Mouse (Mus musculus) layer of hippocampus, adult 2 months (tissue): ENCODE data around the gene Gm609. TPM values are rescaled to one million over a fixed set of nuclear protein-coding genes. Genes with fewer than 3 reads are reported as not detected.

Experiments used
- DNase-seq, 2 experiments: peaks; one replicate each; pipeline ENCODE4 v3.0.0; 2022; ENCODE audit warnings: low spot score in 2 of 2
- H3K27ac ChIP-seq: fragments of 200-600 bp; 2 replicates; pipeline ENCODE4 v1.8.1; 2022
- H3K4me3 ChIP-seq: fragments of 200-600 bp; 2 replicates; pipeline ENCODE4 v1.8.1; 2022; ENCODE audit warnings: mild to moderate bottlenecking
- CTCF ChIP-seq: fragments of 200-600 bp; conservative IDR thresholded peaks from 2 replicates; pipeline ENCODE4 v1.8.1; 2022; ENCODE audit warnings: antibody characterized with exemption, mild to moderate bottlenecking, moderate library complexity
- total RNA-seq, 2 experiments: library from RNA; stranded (reverse); gene quantifications; 2 replicates each; pipeline ENCODE4 v1.2.3; 2021

The Gm609 gene
- total RNA-seq, 2 experiments from 2014 or later = 0.17 to 0.31 TPM

DNA sequence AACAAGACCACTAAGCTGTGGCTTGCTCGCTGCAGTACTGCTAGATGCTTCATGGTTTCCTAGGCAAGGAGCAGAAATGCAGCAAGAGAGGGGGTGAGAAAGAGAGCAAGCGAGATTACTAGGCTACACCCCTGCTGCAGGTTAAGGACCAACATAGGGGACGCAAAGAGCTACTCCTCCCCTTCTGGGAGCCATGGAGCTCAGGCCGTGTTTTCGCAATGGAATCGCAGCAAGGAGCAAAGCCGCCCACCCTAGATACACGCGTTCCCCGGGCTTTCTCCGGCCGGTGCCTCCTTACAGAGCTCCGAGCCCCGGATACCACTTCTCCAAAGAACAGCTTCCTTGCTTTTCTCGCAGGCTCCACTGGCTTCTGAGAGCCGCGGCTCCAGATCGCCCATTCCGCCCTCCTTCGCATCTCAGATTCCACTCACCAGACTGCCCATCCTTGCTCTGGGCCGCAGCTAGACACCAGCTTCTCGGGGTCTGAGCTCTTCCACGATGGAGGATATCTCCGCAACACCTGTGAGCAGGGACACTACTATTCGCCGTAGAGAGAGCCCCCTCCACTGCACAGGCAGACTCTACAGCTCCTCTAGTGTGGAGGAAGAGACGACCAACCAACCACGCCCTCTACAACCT, 84.2 kb downstream of the Gm609 start, which contains the start of gene Cd200:
Gene Cd200 (minus strand): TSS at position 629 of the 639 bp plus-strand sequence.
- Histone ChIP-seq H3K4me3 (peak within 1 kb of the TSS; percentile 84), H3K27ac (peak within 1 kb of the TSS; percentile 95)
- peak; percentile 54 to 58 for DNase-seq
- TF ChIP-seq CTCF = peak; percentile 67

- H3K27ac ChIP-seq = peak overlapping the region; percentile 95
- no peak for DNase-seq
- H3K4me3 ChIP-seq = peak overlapping the region; percentile 84
- no peak for TF ChIP-seq CTCF
Measured at GRCm38 (mm10) chr16:45407645-45408400, 84.9 kb downstream of the Gm609 start.

GRCm38 (mm10) chr16:45407091-45407490, 85.7 kb downstream of the Gm609 start:
- DNase-seq = no peak
- Histone ChIP-seq H3K4me3 (peak overlapping the region; percentile 84), H3K27ac (peak overlapping the region; percentile 95)
- no peak for TF ChIP-seq CTCF

- no peak overlapping the region for H3K4me3 ChIP-seq
- no peak overlapping the region for H3K27ac ChIP-seq
- no peak for TF ChIP-seq CTCF
- no peak for DNase-seq
Measured at GRCm38 (mm10) chr16:45402951-45403350, 89.8 kb downstream of the Gm609 start.

- no peak for TF ChIP-seq CTCF
- DNase-seq = no peak
Measured at GRCm38 (mm10) chr16:45402036-45402435, 90.7 kb downstream of the Gm609 start.

DNA sequence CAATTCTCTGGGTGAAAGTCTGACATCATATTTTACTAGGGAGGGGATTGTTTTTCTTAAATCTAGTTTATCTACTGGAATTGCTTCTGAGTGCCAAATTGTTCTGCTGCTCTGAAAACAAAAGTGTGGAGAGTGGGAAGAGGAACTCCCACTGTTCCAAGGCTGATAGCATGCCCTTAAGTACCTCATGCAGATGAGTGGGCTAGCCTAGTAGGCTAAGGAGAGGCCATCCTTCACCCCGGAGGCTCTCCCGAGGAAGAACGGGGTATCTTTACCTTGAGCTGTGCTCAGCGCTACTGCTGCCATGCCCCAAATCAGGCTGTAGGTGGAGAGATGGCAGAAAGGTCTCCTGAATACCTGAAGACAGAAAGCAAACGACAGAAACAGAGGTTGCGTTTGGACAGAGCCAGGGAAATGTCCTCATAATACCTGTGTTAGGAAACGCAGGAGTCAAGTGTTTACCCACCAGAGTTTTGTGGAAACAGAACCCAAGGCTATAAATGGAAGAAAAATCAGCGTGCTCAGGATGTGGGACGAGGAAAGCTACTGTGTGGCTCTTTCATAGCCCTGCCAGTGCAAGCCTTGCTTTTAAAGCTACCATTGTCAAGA, 92.7 kb downstream of the Gm609 start:
- no peak for DNase-seq
- Histone ChIP-seq H3K27ac (peak overlapping the region; percentile 61), H3K4me3 (no peak overlapping the region; the same call in 1 of the 2 replicates)
- TF ChIP-seq CTCF = peak; percentile 33; the same call in 1 of the 2 replicates

More at GRCm38 (mm10) chr16:45402036-45402435, 90.7 kb downstream of the Gm609 start:
- no peak overlapping the region for H3K4me3 ChIP-seq
- no peak overlapping the region for H3K27ac ChIP-seq

- no peak for TF ChIP-seq CTCF
- Histone ChIP-seq H3K27ac (no peak overlapping the region), H3K4me3 (no peak overlapping the region)
- no peak for DNase-seq
Measured at GRCm38 (mm10) chr16:45399411-45399810, 93.4 kb downstream of the Gm609 start.

- TF ChIP-seq CTCF = no peak
- H3K27ac ChIP-seq = no peak overlapping the region
- no peak overlapping the region for H3K4me3 ChIP-seq
- DNase-seq = no peak
Measured at GRCm38 (mm10) chr16:45397440-45397839, 95.3 kb downstream of the Gm609 start.

GRCm38 (mm10) chr16:45392246-45392645, 100.5 kb downstream of the Gm609 start:
- Histone ChIP-seq H3K27ac (no peak overlapping the region), H3K4me3 (no peak overlapping the region)
- TF ChIP-seq CTCF = no peak
- DNase-seq = no peak

DNA sequence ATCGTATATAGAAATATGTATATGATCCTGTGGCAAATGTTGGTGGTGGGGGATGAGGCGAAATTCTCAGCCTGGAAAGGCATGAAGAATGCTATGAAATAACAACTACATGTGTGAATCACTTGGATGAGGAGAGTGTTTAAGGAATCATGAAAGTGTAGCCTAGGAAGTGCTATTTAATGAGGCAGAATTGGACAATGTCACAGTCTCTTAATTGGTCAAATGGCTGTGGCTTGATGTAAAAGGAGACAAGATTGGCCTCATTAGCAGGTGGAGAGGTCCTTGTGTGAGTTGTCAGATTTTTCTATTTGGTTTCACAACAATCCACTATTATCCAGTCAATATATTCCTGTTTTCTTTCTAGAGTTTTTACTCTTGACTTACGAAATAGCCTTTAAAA, 101.1 kb downstream of the Gm609 start:
- Histone ChIP-seq H3K4me3 (no peak overlapping the region), H3K27ac (no peak overlapping the region)
- no peak for TF ChIP-seq CTCF
- DNase-seq = no peak

DNA sequence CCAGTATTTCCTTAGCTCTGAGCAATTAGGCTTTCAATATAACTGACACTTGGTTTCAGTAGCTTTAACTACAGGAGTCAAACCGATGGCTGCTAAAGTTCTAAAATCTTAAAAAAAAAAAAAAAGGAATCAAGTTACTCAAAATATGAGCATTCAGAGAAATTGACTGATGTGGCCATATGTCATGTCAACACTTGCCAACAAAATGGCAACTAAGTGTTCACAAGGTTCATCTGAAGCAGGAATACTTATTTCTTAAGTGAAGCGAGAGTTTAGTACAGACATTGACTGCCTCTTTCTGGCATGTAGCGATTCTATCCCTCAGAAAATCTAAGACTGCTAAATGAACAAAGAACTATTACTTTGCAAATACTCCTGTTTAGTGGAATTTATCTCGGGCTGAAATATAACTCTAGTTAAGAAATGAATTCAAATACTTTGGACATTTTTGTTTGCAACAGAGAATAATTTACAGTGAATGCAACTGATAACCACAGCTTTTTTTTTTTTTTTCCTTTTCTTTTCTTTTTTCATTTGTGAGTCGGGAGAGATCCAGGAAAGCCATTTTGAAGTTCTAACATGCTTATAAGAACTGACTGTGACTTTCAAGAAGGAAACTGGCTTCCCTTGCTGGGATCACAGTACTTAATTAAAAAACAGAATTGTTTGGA, 102.3 kb downstream of the Gm609 start:
- H3K27ac ChIP-seq = no peak overlapping the region
- H3K4me3 ChIP-seq = no peak overlapping the region
- DNase-seq = no peak
- no peak for TF ChIP-seq CTCF

DNA sequence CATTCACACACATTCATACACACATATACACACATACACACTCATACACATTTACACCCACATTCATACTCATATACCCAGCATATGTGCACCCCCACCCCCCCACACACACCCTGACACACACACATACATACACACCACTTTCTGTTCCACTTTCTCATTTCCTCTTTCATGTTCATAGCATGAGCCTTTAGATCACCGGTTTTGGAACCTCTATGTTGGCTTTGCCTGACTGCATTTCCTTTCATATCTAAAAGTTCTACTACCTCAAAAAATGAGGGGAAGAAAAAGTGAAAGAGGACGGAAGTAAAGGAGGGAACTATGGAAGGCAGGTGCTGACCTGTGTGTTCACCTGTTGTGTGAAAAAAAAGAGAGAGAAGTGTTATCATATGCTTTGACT, 102.9 kb downstream of the Gm609 start:
- TF ChIP-seq CTCF = no peak

GRCm38 (mm10) chr16:45389041-45389440, 103.7 kb downstream of the Gm609 start:
- Histone ChIP-seq H3K4me3 (no peak overlapping the region), H3K27ac (no peak overlapping the region)
- TF ChIP-seq CTCF = no peak
- no peak for DNase-seq

More for the DNA sequence above, 102.9 kb downstream of the Gm609 start:
- H3K27ac ChIP-seq = no peak overlapping the region
- DNase-seq = no peak
- no peak overlapping the region for H3K4me3 ChIP-seq
